Mouse (Mus musculus) neural tube, embryonic 11.5 days (tissue): ENCODE results near the gene Phf19. TPM values are rescaled to one million over a fixed set of nuclear protein-coding genes. Genes with fewer than 3 reads are reported as not detected.

Experiments
- ATAC-seq: fragments of 200-750 bp; cut with Nextera tagmentation; 2 replicates; pipeline ENCODE4 v1.8.0; 2017; ENCODE audit warnings: moderate number of reproducible peaks, mild to moderate bottlenecking, moderate TSS enrichment, moderate library complexity; ENCODE audit not compliant: insufficient read depth, low FRiP score, low TSS enrichment
- DNase-seq: peaks from one replicate; pipeline ENCODE4 v3.0.0-alpha.2; 2015; ENCODE audit warnings: low spot score
- H3K27ac ChIP-seq: fragments of 300-500 bp; sonication (generic); 2 replicates; pipeline ENCODE4 v1.5.1; 2014; ENCODE audit warnings: low read depth, mild to moderate bottlenecking, low read length
- H3K27me3 ChIP-seq: fragments of 300-500 bp; sonication (generic); 2 replicates; pipeline ENCODE4 v1.6.1; 2014; ENCODE audit warnings: mild to moderate bottlenecking, low read length, mixed read lengths; ENCODE audit not compliant: control insufficient read depth, insufficient read depth
- H3K36me3 ChIP-seq: fragments of 300-500 bp; sonication (generic); 2 replicates; pipeline ENCODE4 v1.6.1; 2014; ENCODE audit warnings: mild to moderate bottlenecking, low read length, moderate library complexity, mixed read lengths; ENCODE audit not compliant: control insufficient read depth, insufficient read depth
- H3K4me1 ChIP-seq: fragments of 300-500 bp; sonication (generic); 2 replicates; pipeline ENCODE4 v1.6.1; 2014; ENCODE audit warnings: low read length, mixed read lengths; ENCODE audit not compliant: control insufficient read depth, insufficient read depth
- H3K4me2 ChIP-seq: fragments of 300-500 bp; sonication (generic); 2 replicates; pipeline ENCODE4 v1.6.1; 2014; ENCODE audit warnings: low read depth, mild to moderate bottlenecking, moderate library complexity
- H3K4me3 ChIP-seq: fragments of 300-500 bp; sonication (generic); 2 replicates; pipeline ENCODE4 v1.5.1; 2014; ENCODE audit warnings: low read depth, low read length
- H3K9ac ChIP-seq: fragments of 300-500 bp; sonication (generic); 2 replicates; pipeline ENCODE4 v1.6.1; 2014; ENCODE audit warnings: mild to moderate bottlenecking, low read length
- H3K9me3 ChIP-seq: fragments of 300-500 bp; sonication (generic); 2 replicates; pipeline ENCODE4 v1.6.1; 2016; ENCODE audit warnings: low read length; ENCODE audit not compliant: control insufficient read depth
- WGBS: fragments of 180-500 bp; shearing (Covaris S2); extraction: QIAGEN DNeasy Blood & Tissue Kit; methylation state at CpG from one replicate; pipeline ENCODE4 v1.1.7; 2014; 5-methylcytosine and 5-hydroxymethylcytosine counted together
- polyA plus RNA-seq: library from polyadenylated mRNA; unstranded; fragments of >200 nt; fragmentation: Nextera tagmentation; extraction: Ambion mirVana; gene quantifications from 2 replicates; pipeline ENCODE4 v1.2.1, GENCODE M21; 2014

The Phf19 gene
- polyA plus RNA-seq, 1 experiment from 2014 or later: 1.9 TPM

- no peak overlapping the region for H3K4me3 ChIP-seq
- ATAC-seq: no peak
- H3K27ac ChIP-seq: no peak overlapping the region
- 74% methylated on average over 4 of the region's 4 CpGs for WGBS
- no peak overlapping the region for H3K9ac ChIP-seq
- no peak for DNase-seq
- no peaks in the 10 kb centered on the region for H3K9me3 ChIP-seq
- H3K4me2 ChIP-seq: no peak overlapping the region
- H3K27me3 ChIP-seq: no peaks in the 10 kb centered on the region
- H3K4me1 ChIP-seq: no peaks in the 10 kb centered on the region
- H3K36me3 ChIP-seq: no peaks in the 10 kb centered on the region
Measured at GRCm38 (mm10) chr2:34945580-34945979, 31.8 kb upstream of the Phf19 start.

- 34% methylated on average over 8 of the region's 8 CpGs for WGBS
Measured at GRCm38 (mm10) chr2:34944761-34945160, 30.9 kb upstream of the Phf19 start.

GRCm38 (mm10) chr2:34943556-34944120 lies 29.8 kb upstream of the Phf19 start:
- Histone ChIP-seq H3K4me3 (no peak overlapping the region), H3K27ac (no peak overlapping the region), H3K9me3 (no peaks in the 10 kb centered on the region), H3K36me3 (no peaks in the 10 kb centered on the region), H3K9ac (no peak overlapping the region), H3K4me1 (no peaks in the 10 kb centered on the region), H3K4me2 (no peak overlapping the region), H3K27me3 (no peaks in the 10 kb centered on the region)
- DNase-seq: no peak
- WGBS: 86% methylated on average over 13 of the region's 13 CpGs
- no peak for ATAC-seq

More at GRCm38 (mm10) chr2:34944761-34945160, 30.9 kb upstream of the Phf19 start:
- H3K4me3 ChIP-seq: no peak overlapping the region
- no peaks in the 10 kb centered on the region for H3K27me3 ChIP-seq
- no peak overlapping the region for H3K4me2 ChIP-seq
- no peaks in the 10 kb centered on the region for H3K9me3 ChIP-seq
- H3K4me1 ChIP-seq: no peaks in the 10 kb centered on the region
- no peaks in the 10 kb centered on the region for H3K36me3 ChIP-seq
- H3K9ac ChIP-seq: no peak overlapping the region
- DNase-seq (no peak), ATAC-seq (no peak)
- H3K27ac ChIP-seq: no peak overlapping the region

DNA sequence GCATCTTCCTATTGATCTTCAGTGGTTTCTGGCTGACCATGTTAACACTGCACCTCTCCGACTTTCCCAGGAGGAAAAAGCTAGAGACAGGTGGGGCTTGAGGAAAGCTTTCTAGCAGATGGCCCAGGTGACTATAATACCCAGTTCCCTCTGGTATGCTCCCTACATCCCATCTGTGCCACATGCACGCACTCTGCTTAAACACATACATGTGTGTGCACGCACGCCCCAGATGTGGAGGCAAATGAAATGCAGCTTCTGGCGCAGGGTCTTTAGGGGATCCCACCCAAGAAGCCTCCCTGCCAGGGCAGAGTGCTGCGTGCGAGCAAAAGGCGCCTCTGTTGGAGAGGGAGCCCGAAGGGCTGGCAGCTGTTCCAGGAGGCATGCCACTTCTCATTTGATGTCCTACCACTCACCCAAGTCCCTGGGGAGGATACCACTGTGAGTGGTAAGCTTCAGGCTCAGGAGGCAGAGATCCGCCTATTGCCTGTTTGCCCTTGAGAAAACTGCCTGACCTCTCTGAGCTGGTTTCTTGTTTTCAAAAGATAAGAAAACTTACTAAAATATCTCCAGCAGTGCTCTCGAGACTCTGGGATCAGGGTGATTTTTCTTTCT lies 27.3 kb upstream of the Phf19 start:
- Histone ChIP-seq H3K9me3 (no peaks in the 10 kb centered on the region), H3K4me3 (no peak overlapping the region), H3K9ac (no peak overlapping the region), H3K4me1 (no peaks in the 10 kb centered on the region), H3K36me3 (no peaks in the 10 kb centered on the region), H3K27me3 (no peaks in the 10 kb centered on the region), H3K4me2 (no peak overlapping the region), H3K27ac (no peak overlapping the region)
- no peak for DNase-seq
- 78% methylated on average over 11 of the region's 11 CpGs for WGBS
- ATAC-seq: no peak

- Histone ChIP-seq H3K9me3 (no peaks in the 10 kb centered on the region), H3K4me2 (no peak overlapping the region), H3K36me3 (no peaks in the 10 kb centered on the region), H3K27me3 (no peaks in the 10 kb centered on the region), H3K4me3 (no peak overlapping the region), H3K27ac (no peak overlapping the region), H3K4me1 (no peaks in the 10 kb centered on the region), H3K9ac (no peak overlapping the region)
- DNase-seq (no peak), ATAC-seq (no peak)
- 75% methylated on average over 5 of the region's 5 CpGs for WGBS
Measured at GRCm38 (mm10) chr2:34940246-34940645, 26.4 kb upstream of the Phf19 start.

DNA sequence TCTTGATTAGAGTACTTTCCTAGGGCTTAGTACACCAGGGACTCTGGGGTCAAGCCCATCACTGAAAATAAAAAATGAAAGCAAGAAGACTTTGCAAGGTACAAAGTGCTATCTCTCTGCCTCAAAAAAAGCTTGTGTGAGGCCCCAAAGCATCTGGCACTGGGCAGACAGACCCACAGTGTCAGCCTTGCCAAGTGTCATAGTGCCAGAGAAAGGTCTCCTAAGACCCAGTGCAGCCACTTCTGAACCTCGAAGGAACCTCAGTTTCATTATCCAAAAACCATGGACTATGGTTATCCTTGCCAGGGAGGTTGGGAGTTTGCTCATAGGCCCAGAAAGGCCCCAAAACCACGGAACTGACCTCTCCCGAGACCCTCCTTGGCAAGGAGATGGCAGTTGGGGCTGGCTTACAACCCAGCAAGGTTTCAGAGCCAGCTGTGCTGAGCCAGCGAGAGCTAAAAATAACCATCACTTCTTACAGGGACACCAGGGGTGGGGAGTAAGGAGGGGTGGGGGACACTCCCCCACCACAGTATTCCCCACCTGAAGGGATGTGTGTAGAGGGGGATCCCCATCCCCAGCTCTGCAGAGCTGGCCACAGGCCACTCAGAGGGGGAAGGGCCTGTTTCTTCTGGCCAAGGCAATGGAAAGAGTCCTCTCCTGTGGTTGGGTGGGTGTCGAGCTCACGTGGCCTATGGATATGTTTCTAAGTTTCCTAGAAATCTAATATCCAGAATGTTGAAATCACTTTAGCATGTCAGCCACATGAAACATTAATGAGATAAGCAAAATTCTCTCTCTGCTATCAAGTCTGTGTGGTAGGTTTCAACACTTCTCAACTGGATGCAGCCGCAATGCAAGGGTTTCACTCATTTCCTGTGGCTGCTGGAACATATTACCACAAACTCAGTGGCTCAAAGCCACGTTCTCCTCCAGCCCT lies 24.7 kb upstream of the Phf19 start:
- H3K27me3 ChIP-seq: no peaks in the 10 kb centered on the region
- no peaks in the 10 kb centered on the region for H3K4me1 ChIP-seq
- no peak for DNase-seq
- ATAC-seq: no peak
- H3K9ac ChIP-seq: no peak overlapping the region
- no peaks in the 10 kb centered on the region for H3K36me3 ChIP-seq
- H3K4me2 ChIP-seq: no peak overlapping the region
- H3K27ac ChIP-seq: no peak overlapping the region
- WGBS: 83% methylated on average over 8 of the region's 8 CpGs
- no peak overlapping the region for H3K4me3 ChIP-seq
- no peaks in the 10 kb centered on the region for H3K9me3 ChIP-seq

DNA sequence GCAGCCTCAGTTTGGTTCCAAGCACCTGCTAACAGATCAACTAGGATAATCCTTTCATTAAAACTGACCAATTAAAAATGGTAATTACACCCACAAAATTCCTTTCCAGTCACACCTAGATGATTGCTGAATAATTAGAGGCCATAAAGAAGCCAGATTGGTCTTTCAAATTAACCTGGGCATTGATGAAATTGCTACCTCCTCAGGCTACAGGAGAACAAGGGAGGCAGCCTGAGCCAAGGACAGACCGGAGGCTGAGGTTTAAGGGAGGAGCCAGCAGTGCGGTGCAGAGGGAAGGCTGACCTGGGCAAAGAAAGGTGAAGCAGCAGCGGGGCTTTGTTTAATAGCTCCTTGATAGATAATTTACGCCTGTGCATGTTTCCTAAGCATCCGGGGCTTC lies 23.6 kb upstream of the Phf19 start:
- WGBS: 29% methylated on average over 5 of the region's 5 CpGs
- H3K4me1 ChIP-seq: no peaks in the 10 kb centered on the region

DNA sequence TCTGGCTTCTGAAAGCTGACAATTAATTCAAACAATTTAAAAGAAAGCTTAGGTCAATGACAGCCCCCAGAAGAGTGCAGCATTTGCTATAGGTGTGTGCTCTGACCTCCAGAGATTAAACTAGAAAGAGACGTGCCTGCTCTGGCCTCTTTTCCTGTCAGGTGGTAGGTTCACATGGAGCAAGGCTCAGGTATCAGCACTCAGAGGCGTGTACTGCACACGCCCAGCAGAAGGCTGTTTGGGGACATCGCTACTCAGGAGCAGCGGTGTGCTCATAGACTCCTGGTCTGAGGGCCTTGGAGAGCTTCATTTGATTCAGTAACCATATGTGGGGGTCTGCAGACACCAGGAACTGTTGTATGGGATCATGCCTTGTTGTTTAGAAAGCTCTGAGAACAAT lies 13.5 kb upstream of the Phf19 start:
- no peaks in the 10 kb centered on the region for H3K27me3 ChIP-seq
- H3K4me3 ChIP-seq: no peak overlapping the region
- H3K4me1 ChIP-seq: no peaks in the 10 kb centered on the region
- ATAC-seq: no peak
- DNase-seq: no peak
- no peak overlapping the region for H3K9ac ChIP-seq
- no peaks in the 10 kb centered on the region for H3K36me3 ChIP-seq
- no peak overlapping the region for H3K27ac ChIP-seq
- 73% methylated on average over 5 of the region's 5 CpGs for WGBS
- H3K4me2 ChIP-seq: no peak overlapping the region
- H3K9me3 ChIP-seq: no peaks in the 10 kb centered on the region

More for the DNA sequence above, 23.6 kb upstream of the Phf19 start:
- no peak overlapping the region for H3K9ac ChIP-seq
- H3K36me3 ChIP-seq: no peaks in the 10 kb centered on the region
- ATAC-seq: no peak
- H3K4me2 ChIP-seq: no peak overlapping the region
- no peaks in the 10 kb centered on the region for H3K9me3 ChIP-seq
- H3K27ac ChIP-seq: no peak overlapping the region
- H3K4me3 ChIP-seq: no peak overlapping the region
- DNase-seq: no peak
- H3K27me3 ChIP-seq: no peaks in the 10 kb centered on the region
